Mouse (Mus musculus): ENCODE data around the gene Cnpy4.

The Cnpy4 gene

DNA sequence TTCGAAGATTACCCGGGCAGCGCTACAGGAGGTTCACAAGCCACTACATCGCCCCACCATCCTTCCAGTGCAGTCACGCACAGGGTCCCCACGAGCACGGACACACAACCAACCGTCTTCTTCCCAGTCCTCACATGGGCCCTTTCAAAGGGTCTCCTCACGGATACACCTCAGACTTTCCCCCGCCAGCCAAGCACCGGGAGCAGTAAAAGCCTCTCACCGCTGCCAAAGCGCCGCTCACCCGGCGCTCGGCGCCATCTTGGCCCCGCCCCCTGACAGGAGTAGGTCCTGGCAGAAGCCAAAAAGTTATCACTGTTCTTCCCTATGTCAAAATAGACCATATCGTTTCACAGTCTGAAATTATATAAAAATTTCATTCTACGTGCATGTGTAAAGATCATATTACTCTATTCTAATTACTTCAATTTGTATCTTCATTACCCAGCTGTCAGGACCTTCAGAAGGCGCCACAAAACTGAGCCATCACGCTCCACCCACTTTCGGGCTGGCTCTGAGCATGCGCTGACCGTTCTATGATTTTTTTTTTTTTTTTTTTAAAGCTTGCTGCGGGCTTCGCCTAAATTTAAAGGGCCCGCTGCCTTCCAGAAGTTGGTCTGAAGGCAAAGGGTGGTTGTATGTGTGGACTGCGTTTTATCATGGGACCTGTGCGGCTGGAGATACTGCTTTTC, at the start of gene Cnpy4, which contains the start of gene Taf6:
Gene Cnpy4, plus strand, starts transcription at position 536 of the 689 bp plus-strand sequence.
Gene Taf6, minus strand, starts transcription at position 502 of the 689 bp plus-strand sequence.
- peak; percentile 84 for DNase-seq (ENCODE audit: low read depth, low spot score)

- no peak for DNase-seq (ENCODE audit: low read depth, low spot score)
Measured at GRCm38 (mm10) chr5:138137935-138138549, 49.2 kb upstream of the Cnpy4 start.

GRCm38 (mm10) chr5:138138585-138138984, 48.7 kb upstream of the Cnpy4 start:
- no peak for DNase-seq (ENCODE audit: low read depth, low spot score)

DNA sequence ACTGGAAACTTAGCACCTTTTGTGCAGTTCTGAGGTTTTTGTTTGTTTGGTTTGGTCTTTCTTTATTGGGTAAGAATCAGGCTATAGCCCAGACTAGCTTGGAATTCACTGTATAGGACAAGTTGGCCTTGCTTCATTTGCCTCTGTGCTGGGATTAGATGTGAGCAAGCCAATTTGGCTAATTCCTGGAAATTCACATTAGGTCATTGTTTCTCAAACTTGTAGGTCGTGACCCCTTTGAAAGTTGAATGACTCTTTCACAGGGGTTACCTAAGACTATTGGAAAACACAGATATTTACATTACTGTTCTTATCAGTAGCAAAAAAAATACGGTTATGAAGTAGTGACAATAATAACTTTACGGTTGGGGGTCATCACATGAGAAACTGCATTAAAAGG, 32.9 kb upstream of the Cnpy4 start:
- no peak for DNase-seq (ENCODE audit: low read depth, low spot score)

DNA sequence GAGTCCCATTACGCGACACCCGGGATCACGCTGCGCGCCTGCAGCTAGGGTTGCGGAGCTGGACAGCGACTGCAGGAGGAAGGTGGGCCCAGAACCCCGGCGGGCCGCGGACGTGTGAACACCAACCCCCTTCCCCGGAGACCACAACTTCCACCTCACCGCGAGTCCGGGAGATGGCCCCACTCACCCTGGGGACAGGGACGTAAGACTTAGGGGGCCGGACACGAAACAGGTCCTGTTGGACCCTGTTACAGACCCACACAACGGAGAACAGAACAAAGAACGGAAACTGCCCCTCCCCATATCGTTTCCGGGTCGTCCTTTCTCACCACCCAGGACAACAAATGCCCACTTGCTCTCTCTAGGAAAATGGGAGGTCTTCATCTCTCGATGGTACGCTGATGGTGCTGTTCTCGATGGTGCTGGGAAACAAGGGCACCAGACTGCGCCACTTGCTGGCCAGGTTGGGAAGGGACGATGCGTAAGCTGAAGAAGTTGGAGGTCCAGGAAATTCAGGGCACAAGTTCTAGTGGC, 31.8 kb upstream of the Cnpy4 start, which contains the start of gene Zfp113:
Gene Zfp113, minus strand, starts transcription at position 302 of the 534 bp plus-strand sequence.
- peak; percentile 88 for DNase-seq (ENCODE audit: low read depth, low spot score)

DNA sequence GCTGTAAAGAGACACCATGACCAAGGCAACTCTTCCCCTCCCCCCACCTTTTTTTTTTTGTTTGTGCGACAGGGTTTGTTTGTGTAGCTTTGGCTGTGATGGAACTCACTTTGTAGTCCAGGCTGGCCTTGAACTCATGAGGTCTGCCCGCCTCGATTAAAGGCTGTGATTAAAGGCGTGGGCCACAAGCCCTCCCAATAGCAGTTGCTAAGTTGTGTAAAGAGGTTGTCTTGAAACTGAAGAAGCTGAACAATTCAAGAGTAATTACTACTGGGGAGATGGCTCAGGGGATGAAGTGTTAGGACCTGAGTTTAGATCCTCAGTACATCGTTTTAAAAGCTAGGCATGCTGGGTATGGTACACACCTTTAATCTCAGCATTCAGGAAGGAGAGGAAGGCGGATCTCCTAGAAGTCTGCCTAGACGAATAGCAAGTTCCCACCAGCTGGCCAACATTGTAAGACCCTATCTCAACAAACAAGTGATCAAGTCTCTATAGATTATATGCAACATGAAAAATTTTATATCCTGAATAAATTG, 27.0 kb upstream of the Cnpy4 start:
- DNase-seq (ENCODE audit: low read depth, low spot score), result no peak

- DNase-seq (ENCODE audit: low read depth, low spot score), result peak; percentile 82
Measured at GRCm38 (mm10) chr5:138160842-138161665, 26.2 kb upstream of the Cnpy4 start, which contains the start of gene Cops6. Cops6 (plus strand) TSS chr5:138161071.

DNA sequence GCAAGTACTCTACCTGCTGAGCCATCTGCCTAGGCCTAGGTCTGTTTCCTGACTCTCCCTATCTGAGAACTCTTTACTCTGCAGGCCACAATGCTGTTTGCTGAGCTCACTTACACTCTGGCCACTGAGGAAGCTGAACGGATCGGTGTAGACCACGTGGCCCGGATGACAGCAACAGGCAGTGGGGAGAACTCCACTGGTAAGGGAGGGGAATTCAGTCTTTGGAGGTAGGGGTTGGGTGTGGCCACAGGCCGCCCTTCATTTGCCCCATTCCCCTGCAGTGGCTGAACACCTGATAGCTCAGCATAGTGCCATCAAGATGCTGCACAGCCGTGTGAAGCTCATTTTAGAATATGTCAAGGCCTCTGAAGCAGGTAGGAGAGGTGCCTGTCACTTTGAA, 24.2 kb upstream of the Cnpy4 start:
- no peak for DNase-seq (ENCODE audit: low read depth, low spot score)

GRCm38 (mm10) chr5:138163610-138164009, 23.7 kb upstream of the Cnpy4 start:
- no peak for DNase-seq (ENCODE audit: low read depth, low spot score)

GRCm38 (mm10) chr5:138165594-138165993, 21.7 kb upstream of the Cnpy4 start:
- DNase-seq (ENCODE audit: low read depth, low spot score), result no peak

GRCm38 (mm10) chr5:138170936-138171561, 16.2 kb upstream of the Cnpy4 start:
- peak; percentile 92 for DNase-seq (ENCODE audit: low read depth, low spot score)

DNA sequence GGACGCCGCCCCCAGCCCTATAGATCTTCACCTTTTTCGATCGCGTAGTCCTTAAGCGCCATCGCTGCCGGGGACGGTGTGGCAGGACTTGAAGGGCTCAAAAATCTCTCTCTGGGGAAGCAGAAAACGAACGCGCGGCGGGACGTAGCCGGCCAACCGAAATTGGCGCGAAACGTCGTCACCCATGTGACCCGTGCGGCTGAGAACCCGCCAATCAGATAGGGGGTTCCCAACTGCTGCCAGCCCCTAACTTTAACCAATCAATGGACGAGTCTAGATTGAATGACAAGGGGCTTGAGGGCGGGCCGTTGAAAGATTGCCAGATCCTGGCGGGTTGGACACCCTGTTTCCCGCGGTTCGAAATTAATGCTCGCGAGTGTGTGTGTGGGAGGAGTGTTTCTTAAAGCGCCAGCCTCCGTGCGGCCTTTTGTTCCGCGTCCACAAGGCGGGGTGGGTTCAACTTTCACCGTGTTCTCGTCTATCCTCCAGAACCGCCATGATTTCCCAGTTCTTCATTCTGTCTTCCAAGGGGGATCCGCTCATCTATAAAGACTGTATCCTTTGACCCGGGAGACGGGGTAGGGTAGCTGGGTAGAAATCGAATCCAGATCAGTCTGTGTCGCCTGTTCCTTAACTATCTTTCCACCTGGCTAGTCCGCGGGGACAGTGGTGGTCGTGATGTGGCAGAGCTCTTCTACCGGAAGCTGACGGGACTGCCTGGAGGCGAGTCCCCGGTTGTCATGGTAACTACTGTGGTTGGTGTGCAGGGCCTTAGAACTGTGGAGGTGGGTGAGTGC, 15.4 kb upstream of the Cnpy4 start, which contains the start of the genes Ap4m1 and Mcm7:
Gene Ap4m1, plus strand, starts transcription at position 308 of the 797 bp plus-strand sequence.
Gene Mcm7, minus strand, starts transcription at position 728 of the 797 bp plus-strand sequence.
- DNase-seq (ENCODE audit: low read depth, low spot score), result peak; percentile 98

DNA sequence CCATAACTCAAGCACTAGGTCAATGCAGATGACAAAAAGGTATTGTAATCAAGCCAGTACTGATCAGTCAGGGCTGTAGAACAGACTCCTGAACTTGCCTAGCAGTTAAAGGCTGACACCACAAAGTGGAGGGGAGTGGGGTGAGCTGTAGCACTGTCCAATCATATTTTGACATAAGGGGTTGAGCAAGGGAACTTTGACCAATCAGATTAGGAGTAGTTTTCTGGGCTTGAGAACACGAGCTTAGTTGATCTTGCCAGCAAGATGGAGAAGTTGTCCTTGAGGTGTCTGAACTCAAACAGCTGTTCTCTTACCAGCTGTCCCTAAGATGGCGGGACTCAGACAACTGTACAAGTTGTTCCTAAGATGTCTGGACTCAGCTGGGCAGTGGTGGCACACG, 14.1 kb upstream of the Cnpy4 start:
- no peak for DNase-seq (ENCODE audit: low read depth, low spot score)

DNA sequence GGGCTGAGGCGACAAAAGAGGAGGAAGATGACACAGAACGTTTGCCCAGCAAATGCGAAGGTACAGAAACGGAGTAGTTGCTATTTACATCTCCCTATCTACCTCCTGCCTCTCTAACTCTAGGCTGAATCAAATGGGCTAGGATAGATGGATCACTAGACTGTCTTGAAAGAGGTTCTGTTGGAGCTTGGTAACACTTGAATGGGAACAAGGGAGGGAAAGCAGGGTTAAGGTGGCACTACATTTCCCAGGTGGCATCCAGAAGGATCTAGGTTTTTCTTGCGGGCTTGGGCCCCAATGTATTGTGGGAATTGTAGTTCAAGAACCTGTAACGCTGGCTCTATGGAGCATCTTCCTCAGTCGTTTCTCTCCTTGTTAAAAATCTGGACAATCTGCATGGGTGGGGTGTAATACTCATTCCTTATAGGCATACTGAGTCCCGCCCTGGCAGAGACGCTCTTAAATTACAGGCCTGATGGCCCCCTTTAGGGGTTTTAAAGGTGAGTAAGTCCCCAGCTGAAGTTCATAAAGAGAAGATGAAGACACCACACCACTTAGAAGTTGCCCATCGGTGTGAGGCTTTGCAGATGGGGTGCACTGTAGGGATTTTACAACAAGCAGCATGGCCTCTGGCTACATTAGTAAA, 499 bp downstream of the Cnpy4 start:
- peak; percentile 75 for DNase-seq (ENCODE audit: low read depth, low spot score)

- peak; percentile 83 for DNase-seq (ENCODE audit: low read depth, low spot score)
Measured at GRCm38 (mm10) chr5:138193771-138194727, 6.8 kb downstream of the Cnpy4 start, which contains the start of gene Mblac1. Mblac1 (plus strand) TSS chr5:138194314.

DNA sequence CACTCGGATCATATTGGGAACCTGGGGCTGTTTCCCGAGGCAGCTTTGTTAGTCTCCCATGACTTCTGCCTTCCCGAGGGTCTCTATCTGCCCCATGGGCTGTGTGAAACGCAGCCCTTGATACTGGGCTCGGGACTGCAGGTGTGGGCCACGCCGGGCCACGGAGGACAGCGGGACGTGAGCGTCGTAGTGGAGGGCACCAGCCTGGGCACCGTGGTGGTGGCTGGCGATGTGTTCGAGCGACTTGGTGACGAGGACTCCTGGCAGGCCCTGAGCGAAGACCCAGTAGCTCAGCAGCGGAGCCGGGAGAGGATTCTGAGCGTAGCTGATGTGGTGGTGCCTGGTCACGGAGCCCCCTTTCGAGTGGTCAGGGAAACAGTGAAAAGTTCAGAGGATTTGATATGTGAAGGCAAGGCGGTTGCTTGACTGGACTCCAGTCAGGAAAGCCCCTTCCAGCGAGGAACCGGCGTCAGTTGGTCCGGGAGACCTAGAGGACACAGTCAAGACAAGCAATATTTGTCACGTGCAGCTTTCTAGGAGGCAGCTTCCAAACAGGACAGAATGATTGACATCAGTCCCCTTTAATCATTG, 7.6 kb downstream of the Cnpy4 start:
- no peak for DNase-seq (ENCODE audit: low read depth, low spot score)

- DNase-seq (ENCODE audit: low read depth, low spot score), result no peak
Measured at GRCm38 (mm10) chr5:138195463-138195862, 8.2 kb downstream of the Cnpy4 start.

GRCm38 (mm10) chr5:138199576-138199975, 12.3 kb downstream of the Cnpy4 start:
- no peak for DNase-seq (ENCODE audit: low read depth, low spot score)

Data from skeletal muscle tissue, adult 2 months (tissue).